Mouse (Mus musculus) kidney, postnatal 0 days (tissue): ENCODE data around the gene Gm20388. TPM values are rescaled to one million over a fixed set of nuclear protein-coding genes. Genes with fewer than 3 reads are reported as not detected.
A peak's percentile ranks its signal among the peaks of the same experiment; 100 is the strongest.

Source experiments
- ATAC-seq: fragments of 200-750 bp; cut with Nextera tagmentation; replicated peaks from 2 replicates; pipeline ENCODE4 v1.8.0; 2017; ENCODE audit warnings: low read depth, moderate number of reproducible peaks, moderate TSS enrichment, moderate library complexity; ENCODE audit not compliant: low FRiP score
- DNase-seq: peaks from one replicate; pipeline ENCODE4 v3.0.0-alpha.2; 2016; ENCODE audit warnings: low spot score
- H3K27ac ChIP-seq: fragments of 300-500 bp; sonication (generic); 2 replicates; pipeline ENCODE4 v1.5.1; 2014; ENCODE audit warnings: mild to moderate bottlenecking
- H3K27me3 ChIP-seq: fragments of 300-500 bp; sonication (generic); 2 replicates; pipeline ENCODE4 v1.6.1; 2014; ENCODE audit warnings: low read length, mixed read lengths; ENCODE audit not compliant: insufficient read depth
- H3K36me3 ChIP-seq: fragments of 300-500 bp; sonication (generic); 2 replicates; pipeline ENCODE4 v1.6.1; 2014; ENCODE audit warnings: low read length, mixed read lengths; ENCODE audit not compliant: insufficient read depth
- H3K4me1 ChIP-seq: fragments of 300-500 bp; sonication (generic); replicated peaks from 2 replicates; pipeline ENCODE4 v1.6.1; 2014; ENCODE audit warnings: antibody characterized with exemption, low read length, mixed read lengths; ENCODE audit not compliant: insufficient read depth
- H3K4me2 ChIP-seq: fragments of 300-500 bp; sonication (generic); 2 replicates; pipeline ENCODE4 v1.6.1; 2014; ENCODE audit warnings: mild to moderate bottlenecking, low read length, moderate library complexity, mixed read lengths
- H3K4me3 ChIP-seq: fragments of 300-500 bp; sonication (generic); replicated peaks from 2 replicates; pipeline ENCODE4 v1.5.1; 2014; ENCODE audit warnings: low read depth, low read length
- H3K9ac ChIP-seq: fragments of 300-500 bp; sonication (generic); 2 replicates; pipeline ENCODE4 v1.6.1; 2014; ENCODE audit warnings: low read depth, low read length
- H3K9me3 ChIP-seq: fragments of 300-500 bp; sonication (generic); replicated peaks from 2 replicates; pipeline ENCODE4 v1.6.1; 2016; ENCODE audit warnings: low read length, inconsistent platforms, mixed read lengths
- CTCF ChIP-seq: IDR thresholded peaks from 2 replicates; pipeline ENCODE4 v1.5.1; 2016; ENCODE audit warnings: antibody characterized with exemption, low read depth, mild to moderate bottlenecking, moderate library complexity
- WGBS: fragments of 180-500 bp; shearing (Covaris S2); extraction: QIAGEN DNeasy Blood & Tissue Kit; methylation state at CpG from one replicate; pipeline ENCODE4 v1.1.7; 2014; 5-methylcytosine and 5-hydroxymethylcytosine counted together
- polyA plus RNA-seq: library from polyadenylated mRNA; unstranded; fragments of >200 nt; fragmentation: Nextera tagmentation; extraction: Ambion mirVana; gene quantifications from 2 replicates; pipeline ENCODE4 v1.2.1, GENCODE M21; 2015

The Gm20388 gene
- polyA plus RNA-seq, 1 experiment from 2014 or later: not detected

DNA sequence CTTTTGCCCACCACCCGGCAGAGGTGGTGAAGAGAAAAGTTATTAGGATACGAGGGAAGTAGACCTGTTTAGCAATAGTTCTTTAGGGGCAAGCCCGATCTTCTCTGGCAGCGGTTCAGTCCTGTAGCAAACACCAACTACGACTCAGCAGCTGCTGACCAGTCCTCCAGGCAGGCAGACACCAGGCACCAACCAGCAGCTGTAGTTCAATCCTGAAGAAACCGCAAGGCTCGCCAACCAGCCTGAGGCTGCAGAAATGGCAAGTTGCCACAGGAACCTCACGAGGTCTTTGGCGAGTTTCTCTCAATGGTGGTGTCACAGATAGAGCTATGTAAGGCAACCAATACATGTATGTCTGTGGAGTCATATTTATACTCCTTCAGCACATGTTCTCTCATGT, 3202.3 kb downstream of the Gm20388 start:
- Histone ChIP-seq H3K9ac (no peak overlapping the region), H3K27ac (no peak overlapping the region), H3K4me1 (peaks cover 14% of the 10 kb centered on the region), H3K27me3 (peaks cover 18% of the 10 kb centered on the region), H3K4me3 (no peak overlapping the region), H3K9me3 (no peaks in the 10 kb centered on the region), H3K4me2 (no peak overlapping the region), H3K36me3 (no peaks in the 10 kb centered on the region)
- no peak for DNase-seq
- WGBS: 77% methylated on average over 9 of the region's 9 CpGs
- TF ChIP-seq CTCF: no peak
- ATAC-seq: no peak

DNA sequence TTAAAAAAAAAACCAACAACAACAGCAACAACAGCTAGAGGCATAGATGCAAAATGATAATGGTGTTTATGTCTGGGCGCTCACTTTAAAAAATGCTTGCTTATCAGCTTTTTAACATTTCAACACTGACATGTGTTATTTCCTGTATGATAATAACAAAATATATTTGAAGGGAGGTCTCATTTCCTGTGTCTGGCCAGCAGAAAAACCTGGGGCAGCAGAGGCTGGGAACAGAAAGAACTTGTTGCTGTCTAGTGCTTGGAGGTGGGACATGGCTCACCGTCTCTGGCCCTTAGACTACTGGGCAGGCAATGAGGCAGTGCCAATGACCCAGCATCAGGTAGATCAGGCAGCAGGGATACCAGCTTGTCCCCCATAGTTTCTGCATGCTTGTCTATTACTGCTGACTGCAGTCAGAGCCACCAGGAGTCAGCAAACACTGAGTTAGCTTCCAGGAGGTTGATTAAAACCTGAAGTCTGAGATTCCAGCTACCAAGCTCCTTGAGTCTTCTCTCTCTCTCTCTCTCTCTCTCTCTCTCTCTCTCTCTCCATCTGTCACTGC, 3203.3 kb downstream of the Gm20388 start:
- peak; percentile 41; the same call in 1 of the 2 replicates for TF ChIP-seq CTCF
- peaks cover 14% of the 10 kb centered on the region for H3K4me1 ChIP-seq
- no peak overlapping the region for H3K9ac ChIP-seq
- ATAC-seq (no peak), DNase-seq (peak; percentile 61)
- no peak overlapping the region for H3K4me2 ChIP-seq
- peak overlapping the region; percentile 25; the same call in 1 of the 2 replicates for H3K27ac ChIP-seq
- 46% methylated on average over 2 of the region's 2 CpGs for WGBS
- H3K36me3 ChIP-seq: no peaks in the 10 kb centered on the region
- no peak overlapping the region for H3K4me3 ChIP-seq
- H3K27me3 ChIP-seq: peaks cover 24% of the 10 kb centered on the region
- H3K9me3 ChIP-seq: no peaks in the 10 kb centered on the region

DNA sequence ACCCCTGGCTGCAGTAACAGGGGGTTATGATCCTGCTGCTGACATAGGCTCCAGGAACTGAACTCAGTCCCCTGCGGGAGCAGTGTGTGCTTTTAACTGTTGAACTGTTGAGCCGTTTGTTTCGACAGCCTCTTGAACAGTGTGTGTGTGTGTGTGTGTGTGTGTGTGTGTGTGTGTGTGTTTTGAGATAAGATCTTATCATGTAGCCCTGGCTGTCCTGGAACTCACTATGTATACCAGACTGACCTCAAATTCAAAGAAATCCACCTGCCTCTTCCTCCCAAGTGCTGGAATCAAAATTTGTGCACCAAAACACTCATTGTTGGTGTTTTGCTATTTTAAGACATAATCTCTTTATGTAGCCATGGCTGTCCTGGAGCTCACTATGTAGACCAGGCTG, 3204.0 kb downstream of the Gm20388 start:
- Histone ChIP-seq H3K4me2 (no peak overlapping the region), H3K4me1 (peaks cover 14% of the 10 kb centered on the region), H3K4me3 (no peak overlapping the region), H3K9me3 (no peaks in the 10 kb centered on the region), H3K9ac (no peak overlapping the region), H3K27ac (peak overlapping the region; percentile 25; the same call in 1 of the 2 replicates), H3K27me3 (peaks cover 24% of the 10 kb centered on the region), H3K36me3 (no peaks in the 10 kb centered on the region)
- WGBS: 43% methylated on average over 3 of the region's 3 CpGs
- TF ChIP-seq CTCF: no peak
- ATAC-seq: no peak
- DNase-seq: no peak

DNA sequence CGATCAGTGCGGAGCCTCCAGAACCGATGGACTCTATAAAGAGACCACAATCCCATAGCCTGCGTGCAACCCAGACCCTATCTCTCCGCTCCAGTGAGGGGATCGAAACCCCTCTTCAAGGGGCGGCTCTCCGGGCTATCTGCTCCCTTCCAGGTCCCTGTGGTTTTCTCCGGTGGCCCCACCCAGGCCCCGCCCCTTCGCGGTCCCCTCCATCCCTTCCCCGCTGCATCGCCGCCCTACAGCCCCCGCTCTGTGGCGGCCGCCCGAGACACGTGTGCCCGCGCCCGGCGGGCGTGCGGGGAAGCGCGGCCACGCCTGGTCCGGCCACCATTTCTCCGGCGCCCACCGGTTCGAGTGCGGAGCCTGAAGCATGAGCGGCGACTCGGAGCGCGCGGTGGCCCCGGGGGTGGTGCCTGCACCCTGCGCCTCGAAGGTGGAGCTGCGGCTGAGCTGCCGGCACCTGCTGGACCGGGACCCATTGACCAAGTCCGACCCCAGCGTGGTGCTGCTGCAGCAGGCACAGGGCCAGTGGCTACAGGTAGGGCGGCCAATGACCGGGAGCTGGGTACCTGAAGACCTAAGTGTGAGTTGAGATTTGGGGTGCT, 3206.6 kb downstream of the Gm20388 start, which contains the start of gene Cpne7:
Gene Cpne7 (plus strand): TSS at position 248 of the 605 bp plus-strand sequence.
- under 1% methylated on average over 51 of the region's 51 CpGs for WGBS
- peak within 1 kb of the TSS; percentile 66 for H3K4me2 ChIP-seq
- DNase-seq (no peak), ATAC-seq (no peak; the same call in 1 of the 2 replicates)
- peak within 1 kb of the TSS; percentile 45 for H3K4me3 ChIP-seq
- H3K27me3 ChIP-seq: peaks cover 24% of the 10 kb centered on the region
- no peak for TF ChIP-seq CTCF
- no peaks in the 10 kb centered on the region for H3K36me3 ChIP-seq
- H3K9ac ChIP-seq: peak within 1 kb of the TSS; percentile 2; the same call in 1 of the 2 replicates
- H3K27ac ChIP-seq: no peak within 1 kb of the TSS
- peaks cover 16% of the 10 kb centered on the region for H3K4me1 ChIP-seq
- no peaks in the 10 kb centered on the region for H3K9me3 ChIP-seq

DNA sequence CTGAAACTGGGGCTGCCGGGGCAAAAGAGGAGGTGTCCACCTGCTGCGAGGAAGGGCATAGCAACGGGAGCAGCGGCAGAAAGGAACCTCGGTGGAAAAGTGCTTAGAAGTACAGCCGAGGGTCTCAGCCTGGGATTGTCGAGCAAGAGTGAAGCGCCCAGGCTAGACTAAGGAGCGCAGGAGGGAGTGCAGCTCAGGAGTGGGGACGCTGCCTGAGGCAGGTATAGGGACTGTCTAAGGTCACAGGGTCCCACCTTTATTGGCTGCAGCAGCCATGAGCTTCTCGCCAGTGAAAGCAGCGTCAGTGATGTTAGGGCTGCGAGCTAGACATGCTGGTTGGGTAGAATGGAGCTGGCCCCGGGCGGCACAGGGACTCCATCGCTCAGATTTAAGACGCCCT, 3207.1 kb downstream of the Gm20388 start:
- no peak for TF ChIP-seq CTCF
- Histone ChIP-seq H3K36me3 (no peaks in the 10 kb centered on the region), H3K9me3 (no peaks in the 10 kb centered on the region), H3K4me3 (peak overlapping the region; percentile 45), H3K4me1 (peaks cover 19% of the 10 kb centered on the region), H3K9ac (peak overlapping the region; percentile 2; the same call in 1 of the 2 replicates), H3K27me3 (peaks cover 24% of the 10 kb centered on the region), H3K27ac (no peak overlapping the region), H3K4me2 (peak overlapping the region; percentile 66)
- no peak for ATAC-seq
- no peak for DNase-seq
- WGBS: 3% methylated on average over 17 of the region's 17 CpGs

DNA sequence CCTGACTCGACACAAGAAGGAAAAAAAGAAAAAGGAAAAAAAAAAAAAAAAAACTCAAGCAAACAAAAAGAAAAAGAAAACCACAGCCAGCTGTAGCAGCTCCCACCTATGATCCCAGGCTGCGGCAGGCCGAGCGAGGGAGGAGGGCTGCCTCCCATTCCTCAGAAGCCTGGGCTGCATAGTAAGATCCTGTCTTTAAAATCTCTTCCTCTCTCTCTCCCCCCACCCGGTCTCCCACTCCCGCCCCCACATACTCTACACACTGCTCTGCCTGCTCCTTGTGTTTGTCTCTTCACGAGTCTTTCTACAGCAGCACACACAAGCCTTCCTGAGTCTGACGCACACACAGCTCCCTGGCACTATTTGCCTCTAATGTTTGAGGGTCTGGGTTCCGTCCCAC, 3211.4 kb downstream of the Gm20388 start:
- peaks cover 16% of the 10 kb centered on the region for H3K27me3 ChIP-seq
- no peaks in the 10 kb centered on the region for H3K36me3 ChIP-seq
- H3K9me3 ChIP-seq: no peaks in the 10 kb centered on the region
- H3K27ac ChIP-seq: no peak overlapping the region
- H3K4me2 ChIP-seq: no peak overlapping the region
- WGBS: 29% methylated on average over 9 of the region's 9 CpGs
- DNase-seq: peak; percentile 88
- peaks cover 21% of the 10 kb centered on the region for H3K4me1 ChIP-seq
- H3K9ac ChIP-seq: peak overlapping the region; percentile 14; the same call in 1 of the 2 replicates
- no peak overlapping the region for H3K4me3 ChIP-seq
- TF ChIP-seq CTCF: no peak
- no peak for ATAC-seq
